Mouse (Mus musculus): ENCODE measurements around the gene Diaph2. TPM values are rescaled to one million over a fixed set of nuclear protein-coding genes. Genes with fewer than 3 reads are reported as not detected.
"Not testable (repeated sequence)": the region's sequence is repeated elsewhere in the genome, so short reads cannot be mapped to it uniquely, and the experiment has no call there.

Diaph2 gene
- polyA plus RNA-seq, 1 experiment from 2014 or later, result 3.7 TPM

DNA sequence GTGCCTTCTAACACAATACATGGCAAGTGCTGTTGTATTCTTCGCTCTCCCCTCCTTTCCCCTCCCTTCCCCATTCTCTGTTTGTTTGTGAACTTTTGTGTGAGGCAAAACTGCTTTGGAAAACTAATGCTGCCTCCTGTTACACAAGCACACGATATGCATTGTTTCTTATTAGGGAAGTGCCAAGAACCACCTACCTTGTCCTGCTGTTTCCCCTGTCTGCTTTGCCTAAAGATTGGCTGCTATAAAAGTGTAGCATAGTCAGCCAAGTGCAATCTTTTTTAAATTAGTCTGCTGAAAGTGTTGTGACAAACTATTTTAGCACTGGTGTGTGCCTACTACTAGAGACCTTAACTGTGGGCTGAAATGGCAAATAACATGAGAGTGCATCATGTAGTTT is 15.8 kb downstream of the Diaph2 start:
- Histone ChIP-seq H3K27ac (no peak overlapping the region), H3K4me3 (no peak overlapping the region), H3K9me3 (no peaks in the 10 kb centered on the region), H3K27me3 (ENCODE audit: poor library complexity, severe bottlenecking) (no peaks in the 10 kb centered on the region), H3K36me3 (replicated peaks) (no peaks in the 10 kb centered on the region), H3K4me1 (no peaks in the 10 kb centered on the region)
- DNase-seq (ENCODE audit: extremely low spot score, low spot score), result no peak
- WGBS, result 82% methylated on average over 2 of the region's 2 CpGs

DNA sequence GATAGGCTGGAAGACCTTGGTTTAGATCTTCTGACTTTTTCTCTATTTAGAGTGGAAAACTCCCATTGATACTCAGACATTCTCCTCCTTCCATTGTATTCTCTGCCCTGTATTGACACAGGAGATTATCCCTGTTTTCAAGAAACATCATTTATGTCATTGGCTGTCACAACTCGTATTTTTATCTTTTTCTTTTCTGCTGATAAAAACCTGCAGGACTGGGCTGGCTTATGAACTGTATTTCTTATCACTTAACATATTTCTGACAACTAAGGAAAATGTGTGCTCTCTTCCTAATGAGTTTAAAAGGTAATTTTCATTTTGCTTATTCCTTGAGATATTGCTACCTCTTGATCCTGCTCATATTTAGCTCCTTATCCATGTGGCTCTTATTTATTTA is 17.3 kb downstream of the Diaph2 start:
- H3K9me3 ChIP-seq, result no peaks in the 10 kb centered on the region
- no peaks in the 10 kb centered on the region for H3K27me3 ChIP-seq (ENCODE audit: poor library complexity, severe bottlenecking)
- DNase-seq (ENCODE audit: extremely low spot score, low spot score), result no peak
- no peak overlapping the region for H3K4me3 ChIP-seq
- WGBS, result 57% methylated on average over 1 of the region's 1 CpGs
- H3K27ac ChIP-seq, result no peak overlapping the region
- no peaks in the 10 kb centered on the region for H3K4me1 ChIP-seq
- H3K36me3 ChIP-seq (replicated peaks), result no peaks in the 10 kb centered on the region

- Histone ChIP-seq H3K36me3 (replicated peaks) (no peaks in the 10 kb centered on the region), H3K27me3 (ENCODE audit: poor library complexity, severe bottlenecking) (no peaks in the 10 kb centered on the region), H3K4me3 (no peak overlapping the region), H3K4me1 (no peaks in the 10 kb centered on the region), H3K27ac (no peak overlapping the region), H3K9me3 (no peaks in the 10 kb centered on the region)
- WGBS, result 84% methylated on average over 2 of the region's 2 CpGs
- no peak for DNase-seq (ENCODE audit: extremely low spot score, low spot score)
Measured at GRCm38 (mm10) chrX:129770625-129771024, 21.1 kb downstream of the Diaph2 start.

- no peaks in the 10 kb centered on the region for H3K27me3 ChIP-seq (ENCODE audit: poor library complexity, severe bottlenecking)
- H3K4me3 ChIP-seq, result no peak overlapping the region
- no peaks in the 10 kb centered on the region for H3K4me1 ChIP-seq
- WGBS, result 73% methylated on average over 11 of the region's 11 CpGs
- H3K36me3 ChIP-seq (replicated peaks), result no peaks in the 10 kb centered on the region
- no peak overlapping the region for H3K27ac ChIP-seq
- no peak for DNase-seq (ENCODE audit: extremely low spot score, low spot score)
- H3K9me3 ChIP-seq, result no peaks in the 10 kb centered on the region
Measured at GRCm38 (mm10) chrX:129773556-129774255, 24.2 kb downstream of the Diaph2 start.

- no peaks in the 10 kb centered on the region for H3K9me3 ChIP-seq
- whole genome bisulfite sequencing, result 66% methylated on average over 3 of the region's 3 CpGs
- H3K4me3 ChIP-seq, result no peak overlapping the region
- no peaks in the 10 kb centered on the region for H3K36me3 ChIP-seq (replicated peaks)
- H3K27me3 ChIP-seq (ENCODE audit: poor library complexity, severe bottlenecking), result no peaks in the 10 kb centered on the region
- no peaks in the 10 kb centered on the region for H3K4me1 ChIP-seq
- H3K27ac ChIP-seq, result no peak overlapping the region
- no peak for DNase-seq (ENCODE audit: extremely low spot score, low spot score)
Measured at GRCm38 (mm10) chrX:129774478-129774877, 24.9 kb downstream of the Diaph2 start.

DNA sequence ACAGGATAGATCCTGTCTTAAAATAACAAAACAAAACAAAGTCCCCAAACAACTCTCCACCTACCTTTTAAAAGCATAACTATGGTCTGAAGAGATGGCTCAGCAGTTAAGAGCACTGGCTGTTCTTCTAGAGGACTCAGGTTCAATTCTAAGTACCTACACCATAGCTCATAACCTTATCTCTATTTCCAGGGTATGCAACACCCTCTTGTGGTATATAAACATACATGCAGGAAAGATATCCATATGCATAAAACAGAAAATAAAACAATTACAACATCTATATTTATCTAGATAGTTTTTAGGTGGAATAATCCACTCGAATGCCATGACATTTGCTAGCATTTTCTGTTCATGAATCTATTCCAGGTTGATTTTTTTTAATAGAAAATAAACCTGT is 27.2 kb downstream of the Diaph2 start:
- Histone ChIP-seq H3K27me3 (ENCODE audit: poor library complexity, severe bottlenecking) (no peaks in the 10 kb centered on the region), H3K9me3 (no peaks in the 10 kb centered on the region), H3K4me1 (no peaks in the 10 kb centered on the region), H3K36me3 (replicated peaks) (no peaks in the 10 kb centered on the region), H3K4me3 (no peak overlapping the region), H3K27ac (no peak overlapping the region)
- WGBS, result 80% methylated on average over 1 of the region's 1 CpGs
- DNase-seq (ENCODE audit: extremely low spot score, low spot score), result no peak

GRCm38 (mm10) chrX:129777404-129777962 is 27.9 kb downstream of the Diaph2 start:
- Histone ChIP-seq H3K27me3 (ENCODE audit: poor library complexity, severe bottlenecking) (no peaks in the 10 kb centered on the region), H3K9me3 (no peaks in the 10 kb centered on the region), H3K4me1 (no peaks in the 10 kb centered on the region), H3K36me3 (replicated peaks) (no peaks in the 10 kb centered on the region), H3K27ac (no peak overlapping the region), H3K4me3 (no peak overlapping the region)
- WGBS, result 95% methylated on average over 4 of the region's 4 CpGs
- DNase-seq (ENCODE audit: extremely low spot score, low spot score), result no peak

GRCm38 (mm10) chrX:129781844-129782243 is 32.3 kb downstream of the Diaph2 start:
- H3K36me3 ChIP-seq (replicated peaks), result no peaks in the 10 kb centered on the region
- no peak overlapping the region for H3K27ac ChIP-seq
- no peaks in the 10 kb centered on the region for H3K27me3 ChIP-seq (ENCODE audit: poor library complexity, severe bottlenecking)
- DNase-seq (ENCODE audit: extremely low spot score, low spot score), result no peak
- H3K4me1 ChIP-seq, result no peaks in the 10 kb centered on the region
- H3K9me3 ChIP-seq, result no peaks in the 10 kb centered on the region
- 90% methylated on average over 2 of the region's 2 CpGs for WGBS
- H3K4me3 ChIP-seq, result no peak overlapping the region

DNA sequence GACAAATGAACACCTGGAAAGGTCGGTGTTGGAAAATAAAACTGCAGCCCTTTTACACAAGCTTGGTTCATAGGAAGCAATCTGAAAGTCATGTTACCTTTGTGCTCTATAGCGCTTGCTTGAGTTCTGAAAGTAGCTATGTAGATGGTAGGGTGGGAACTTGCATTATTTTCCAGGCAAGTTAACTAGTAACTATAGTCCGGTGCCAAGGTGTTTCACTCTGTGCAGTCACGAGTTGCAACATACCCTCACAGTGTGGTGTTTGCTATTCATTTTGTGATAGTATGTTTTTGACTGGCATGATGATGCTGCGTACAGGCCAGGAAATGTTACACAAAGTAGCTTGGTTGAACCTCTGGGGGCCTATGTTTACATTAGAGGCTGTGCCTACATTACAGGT is 34.5 kb downstream of the Diaph2 start:
- H3K27me3 ChIP-seq (ENCODE audit: poor library complexity, severe bottlenecking), result no peaks in the 10 kb centered on the region
- WGBS, result 93% methylated on average over 5 of the region's 5 CpGs
- H3K36me3 ChIP-seq (replicated peaks), result no peaks in the 10 kb centered on the region
- H3K4me3 ChIP-seq, result no peak overlapping the region
- H3K9me3 ChIP-seq, result no peaks in the 10 kb centered on the region
- no peaks in the 10 kb centered on the region for H3K4me1 ChIP-seq
- DNase-seq (ENCODE audit: extremely low spot score, low spot score), result no peak
- no peak overlapping the region for H3K27ac ChIP-seq

GRCm38 (mm10) chrX:129799920-129800319 is 50.4 kb downstream of the Diaph2 start:
- H3K27ac ChIP-seq; H3K4me1 ChIP-seq; H3K9me3 ChIP-seq; H3K36me3 ChIP-seq (replicated peaks); DNase-seq (ENCODE audit: extremely low spot score, low spot score); H3K27me3 ChIP-seq (ENCODE audit: poor library complexity, severe bottlenecking); H3K4me3 ChIP-seq: not testable (repeated sequence)
- 93% methylated on average over 2 of the region's 2 CpGs for WGBS

DNA sequence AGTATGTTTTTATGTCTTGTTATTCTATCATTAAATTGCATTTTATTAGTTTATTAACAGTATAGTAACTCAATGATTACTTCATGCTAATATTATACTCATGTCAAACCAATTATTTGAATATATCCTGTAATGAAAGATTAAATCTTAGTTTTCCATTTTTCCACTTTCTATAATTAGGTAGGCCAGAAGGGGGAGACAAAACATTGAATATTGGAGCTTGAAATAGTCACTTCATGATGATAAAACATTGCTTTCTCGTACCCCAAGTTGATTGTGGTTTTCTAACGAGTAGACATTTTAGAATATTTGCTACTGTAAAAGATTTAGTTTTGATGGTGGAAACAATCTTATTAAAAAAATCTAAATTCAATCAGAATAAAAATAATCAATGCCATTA is 82.4 kb downstream of the Diaph2 start:
- Histone ChIP-seq H3K4me3 (no peak overlapping the region), H3K4me1 (no peaks in the 10 kb centered on the region), H3K27ac (no peak overlapping the region), H3K27me3 (ENCODE audit: poor library complexity, severe bottlenecking) (no peaks in the 10 kb centered on the region), H3K9me3 (no peaks in the 10 kb centered on the region), H3K36me3 (replicated peaks) (no peaks in the 10 kb centered on the region)
- DNase-seq (ENCODE audit: extremely low spot score, low spot score), result no peak
- WGBS, result 72% methylated on average over 2 of the region's 2 CpGs

- Histone ChIP-seq H3K36me3 (replicated peaks) (no peaks in the 10 kb centered on the region), H3K27ac (no peak overlapping the region), H3K9me3 (no peaks in the 10 kb centered on the region), H3K4me1 (no peaks in the 10 kb centered on the region), H3K4me3 (no peak overlapping the region), H3K27me3 (ENCODE audit: poor library complexity, severe bottlenecking) (no peaks in the 10 kb centered on the region)
- no peak for DNase-seq (ENCODE audit: extremely low spot score, low spot score)
Measured at GRCm38 (mm10) chrX:129833887-129834286, 84.3 kb downstream of the Diaph2 start.

- Histone ChIP-seq H3K27me3 (ENCODE audit: poor library complexity, severe bottlenecking) (no peaks in the 10 kb centered on the region), H3K27ac (no peak overlapping the region), H3K9me3 (no peaks in the 10 kb centered on the region), H3K36me3 (replicated peaks) (no peaks in the 10 kb centered on the region), H3K4me3 (no peak overlapping the region), H3K4me1 (no peaks in the 10 kb centered on the region)
- 19% methylated on average over 3 of the region's 3 CpGs for WGBS
- no peak for DNase-seq (ENCODE audit: extremely low spot score, low spot score)
Measured at GRCm38 (mm10) chrX:129884465-129884864, 134.9 kb downstream of the Diaph2 start.

DNA sequence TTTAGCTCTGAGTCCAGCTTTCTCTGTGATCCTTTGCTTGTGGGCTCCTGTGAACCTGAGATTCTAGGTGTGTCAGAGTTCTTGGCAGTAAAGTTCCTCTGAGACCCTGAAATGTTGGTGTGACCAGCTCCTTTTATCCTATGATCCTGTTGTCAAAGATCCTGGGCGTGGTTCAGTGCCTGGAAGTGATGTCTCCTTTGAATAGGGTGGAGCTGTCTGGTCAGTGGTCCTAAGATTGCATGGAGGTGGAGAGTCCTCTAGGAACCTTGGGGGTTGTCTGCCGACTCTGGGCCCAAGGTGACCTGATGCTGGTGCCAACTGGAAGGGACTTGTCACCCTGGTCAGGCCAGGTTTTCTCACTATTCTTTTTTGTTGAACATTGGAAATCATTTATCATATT is 176.3 kb downstream of the Diaph2 start:
- no peaks in the 10 kb centered on the region for H3K36me3 ChIP-seq (replicated peaks)
- H3K27ac ChIP-seq, result no peak overlapping the region
- WGBS, result 88% methylated on average over 2 of the region's 2 CpGs
- no peaks in the 10 kb centered on the region for H3K9me3 ChIP-seq
- H3K4me1 ChIP-seq, result no peaks in the 10 kb centered on the region
- H3K27me3 ChIP-seq (ENCODE audit: poor library complexity, severe bottlenecking), result no peaks in the 10 kb centered on the region
- H3K4me3 ChIP-seq, result no peak overlapping the region
- no peak for DNase-seq (ENCODE audit: extremely low spot score, low spot score)

All from forebrain, embryonic 10.5 days (tissue).